Mouse (Mus musculus): Measurements from ENCODE around the gene 1700061G19Rik. TPM values are rescaled to one million over a fixed set of nuclear protein-coding genes. Genes with fewer than 3 reads are reported as not detected.
A peak's percentile ranks its signal among the peaks of the same experiment; 100 is the strongest.
"Not testable (repeated sequence)": the region's sequence is repeated elsewhere in the genome, so short reads cannot be mapped to it uniquely, and the experiment has no call there.

The 1700061G19Rik gene
- polyA plus RNA-seq, 1 experiment from 2014 or later = 0.27 TPM

- Histone ChIP-seq H3K36me3 (peaks cover 74% of the 10 kb centered on the region), H3K9ac (no peak overlapping the region), H3K4me2 (replicated peaks) (no peak overlapping the region), H3K27ac (no peak overlapping the region), H3K27me3 (no peaks in the 10 kb centered on the region), H3K4me3 (no peak overlapping the region), H3K9me3 (replicated peaks) (no peaks in the 10 kb centered on the region), H3K4me1 (no peaks in the 10 kb centered on the region)
- WGBS = 92% methylated on average over 3 of the region's 3 CpGs
- ATAC-seq (ENCODE audit: low FRiP score) = no peak
Measured at GRCm38 (mm10) chr17:56906166-56906565, 30.9 kb downstream of the 1700061G19Rik start.

- Histone ChIP-seq H3K27me3 (no peaks in the 10 kb centered on the region), H3K27ac (no peak overlapping the region), H3K9me3 (replicated peaks) (no peaks in the 10 kb centered on the region), H3K36me3 (peaks cover 74% of the 10 kb centered on the region), H3K4me1 (no peaks in the 10 kb centered on the region), H3K4me3 (no peak overlapping the region), H3K4me2 (replicated peaks) (no peak overlapping the region), H3K9ac (no peak overlapping the region)
- ATAC-seq (ENCODE audit: low FRiP score) = no peak
- WGBS = 93% methylated on average over 5 of the region's 5 CpGs
Measured at GRCm38 (mm10) chr17:56907096-56907495, 31.8 kb downstream of the 1700061G19Rik start.

GRCm38 (mm10) chr17:56907887-56908286, 32.6 kb downstream of the 1700061G19Rik start:
- Histone ChIP-seq H3K36me3 (peaks cover 71% of the 10 kb centered on the region), H3K9me3 (replicated peaks) (no peaks in the 10 kb centered on the region), H3K27me3 (no peaks in the 10 kb centered on the region), H3K27ac (no peak overlapping the region), H3K9ac (no peak overlapping the region), H3K4me1 (no peaks in the 10 kb centered on the region), H3K4me3 (no peak overlapping the region), H3K4me2 (replicated peaks) (no peak overlapping the region)
- WGBS = 94% methylated on average over 9 of the region's 9 CpGs
- no peak for ATAC-seq (ENCODE audit: low FRiP score)

GRCm38 (mm10) chr17:56909764-56910163, 34.5 kb downstream of the 1700061G19Rik start:
- not testable (repeated sequence) for H3K9me3 ChIP-seq (replicated peaks); H3K27ac ChIP-seq; H3K9ac ChIP-seq; H3K27me3 ChIP-seq; ATAC-seq (ENCODE audit: low FRiP score); H3K4me1 ChIP-seq; H3K4me3 ChIP-seq; H3K4me2 ChIP-seq (replicated peaks)
- WGBS = 91% methylated on average over 2 of the region's 2 CpGs
- H3K36me3 ChIP-seq = peaks cover 67% of the 10 kb centered on the region

GRCm38 (mm10) chr17:56913023-56913422, 37.7 kb downstream of the 1700061G19Rik start:
- H3K27me3 ChIP-seq = no peaks in the 10 kb centered on the region
- no peak overlapping the region for H3K4me2 ChIP-seq (replicated peaks)
- H3K27ac ChIP-seq = no peak overlapping the region
- H3K4me1 ChIP-seq = no peaks in the 10 kb centered on the region
- WGBS = 98% methylated on average over 3 of the region's 3 CpGs
- H3K36me3 ChIP-seq = peaks cover 79% of the 10 kb centered on the region
- H3K4me3 ChIP-seq = no peak overlapping the region
- H3K9me3 ChIP-seq (replicated peaks) = no peaks in the 10 kb centered on the region
- no peak overlapping the region for H3K9ac ChIP-seq
- ATAC-seq (ENCODE audit: low FRiP score) = no peak

- H3K9me3 ChIP-seq (replicated peaks) = no peaks in the 10 kb centered on the region
- H3K27ac ChIP-seq = no peak overlapping the region
- H3K9ac ChIP-seq = no peak overlapping the region
- no peak overlapping the region for H3K4me2 ChIP-seq (replicated peaks)
- H3K27me3 ChIP-seq = no peaks in the 10 kb centered on the region
- no peaks in the 10 kb centered on the region for H3K4me1 ChIP-seq
- peaks cover 79% of the 10 kb centered on the region for H3K36me3 ChIP-seq
- H3K4me3 ChIP-seq = no peak overlapping the region
- no peak for ATAC-seq (ENCODE audit: low FRiP score)
Measured at GRCm38 (mm10) chr17:56913444-56913843, 38.2 kb downstream of the 1700061G19Rik start.

GRCm38 (mm10) chr17:56917166-56917565, 41.9 kb downstream of the 1700061G19Rik start:
- Histone ChIP-seq H3K27me3 (no peaks in the 10 kb centered on the region), H3K27ac (no peak overlapping the region), H3K36me3 (peaks cover 74% of the 10 kb centered on the region), H3K9ac (no peak overlapping the region), H3K4me2 (replicated peaks) (no peak overlapping the region), H3K4me1 (no peaks in the 10 kb centered on the region), H3K4me3 (no peak overlapping the region), H3K9me3 (replicated peaks) (no peaks in the 10 kb centered on the region)
- ATAC-seq (ENCODE audit: low FRiP score) = no peak
- WGBS = 93% methylated on average over 2 of the region's 2 CpGs

GRCm38 (mm10) chr17:56919725-56920124, 44.4 kb downstream of the 1700061G19Rik start:
- WGBS = 76% methylated on average over 3 of the region's 3 CpGs
- H3K4me2 ChIP-seq (replicated peaks) = no peak overlapping the region
- H3K27me3 ChIP-seq = no peaks in the 10 kb centered on the region
- H3K9me3 ChIP-seq (replicated peaks) = no peaks in the 10 kb centered on the region
- no peak overlapping the region for H3K9ac ChIP-seq
- ATAC-seq (ENCODE audit: low FRiP score) = no peak
- H3K4me1 ChIP-seq = no peaks in the 10 kb centered on the region
- peaks cover 75% of the 10 kb centered on the region for H3K36me3 ChIP-seq
- H3K27ac ChIP-seq = no peak overlapping the region
- H3K4me3 ChIP-seq = no peak overlapping the region

GRCm38 (mm10) chr17:56925998-56926397, 50.7 kb downstream of the 1700061G19Rik start:
- Histone ChIP-seq H3K4me2 (replicated peaks) (no peak overlapping the region), H3K9ac (no peak overlapping the region), H3K9me3 (replicated peaks) (no peaks in the 10 kb centered on the region), H3K27me3 (no peaks in the 10 kb centered on the region), H3K4me3 (no peak overlapping the region), H3K27ac (no peak overlapping the region), H3K4me1 (peaks cover 20% of the 10 kb centered on the region), H3K36me3 (peaks cover 44% of the 10 kb centered on the region)
- 96% methylated on average over 2 of the region's 2 CpGs for WGBS
- ATAC-seq (ENCODE audit: low FRiP score) = no peak

- H3K9ac ChIP-seq = no peak overlapping the region
- H3K36me3 ChIP-seq = peaks cover 26% of the 10 kb centered on the region
- no peaks in the 10 kb centered on the region for H3K27me3 ChIP-seq
- no peak overlapping the region for H3K4me2 ChIP-seq (replicated peaks)
- no peaks in the 10 kb centered on the region for H3K9me3 ChIP-seq (replicated peaks)
- no peak overlapping the region for H3K27ac ChIP-seq
- H3K4me3 ChIP-seq = no peak overlapping the region
- no peak for ATAC-seq (ENCODE audit: low FRiP score)
- peaks cover 42% of the 10 kb centered on the region for H3K4me1 ChIP-seq
Measured at GRCm38 (mm10) chr17:56929101-56929500, 53.8 kb downstream of the 1700061G19Rik start.

GRCm38 (mm10) chr17:56929530-56929929, 54.3 kb downstream of the 1700061G19Rik start:
- H3K36me3 ChIP-seq = peaks cover 22% of the 10 kb centered on the region
- H3K9ac ChIP-seq = no peak overlapping the region
- WGBS = 86% methylated on average over 1 of the region's 1 CpGs
- no peaks in the 10 kb centered on the region for H3K27me3 ChIP-seq
- peaks cover 46% of the 10 kb centered on the region for H3K4me1 ChIP-seq
- H3K9me3 ChIP-seq (replicated peaks) = no peaks in the 10 kb centered on the region
- H3K4me3 ChIP-seq = no peak overlapping the region
- H3K4me2 ChIP-seq (replicated peaks) = no peak overlapping the region
- no peak overlapping the region for H3K27ac ChIP-seq
- no peak for ATAC-seq (ENCODE audit: low FRiP score)

- H3K4me1 ChIP-seq = peaks cover 47% of the 10 kb centered on the region
- H3K4me3 ChIP-seq = no peak overlapping the region
- no peak overlapping the region for H3K9ac ChIP-seq
- H3K36me3 ChIP-seq = peaks cover 17% of the 10 kb centered on the region
- no peak overlapping the region for H3K27ac ChIP-seq
- no peaks in the 10 kb centered on the region for H3K27me3 ChIP-seq
- no peak overlapping the region for H3K4me2 ChIP-seq (replicated peaks)
- WGBS = 84% methylated on average over 8 of the region's 8 CpGs
- no peak for ATAC-seq (ENCODE audit: low FRiP score)
- no peaks in the 10 kb centered on the region for H3K9me3 ChIP-seq (replicated peaks)
Measured at GRCm38 (mm10) chr17:56930026-56930425, 54.7 kb downstream of the 1700061G19Rik start.

- Histone ChIP-seq H3K4me2 (replicated peaks) (peak overlapping the region; percentile 88), H3K9me3 (replicated peaks) (no peaks in the 10 kb centered on the region), H3K4me3 (peak overlapping the region; percentile 96; the same call in 1 of the 2 replicates), H3K4me1 (peaks cover 44% of the 10 kb centered on the region), H3K27me3 (0 out of 2 replicates have a peak, but pooled peaks cover 6% of the 10 kb centered on the region), H3K27ac (no peak overlapping the region), H3K9ac (peak overlapping the region; percentile 39; the same call in 1 of the 2 replicates), H3K36me3 (no peaks in the 10 kb centered on the region; the same call in 1 of the 2 replicates)
- ATAC-seq (ENCODE audit: low FRiP score) = no peak
- WGBS = 95% methylated on average over 2 of the region's 2 CpGs
Measured at GRCm38 (mm10) chr17:56933395-56933794, 58.1 kb downstream of the 1700061G19Rik start.
